Mouse (Mus musculus) hindbrain, embryonic 10.5 days (tissue): ENCODE measurements around the gene Ildr1. TPM values are rescaled to one million over a fixed set of nuclear protein-coding genes. Genes with fewer than 3 reads are reported as not detected.

ENCODE experiments used
- DNase-seq: peaks from one replicate; pipeline ENCODE4 v3.0.0-alpha.2; 2017; ENCODE audit warnings: low spot score
- H3K27ac ChIP-seq: fragments of 300-500 bp; sonication (generic); 2 replicates; pipeline ENCODE4 v1.5.1; 2016; ENCODE audit warnings: mild to moderate bottlenecking, moderate library complexity
- H3K27me3 ChIP-seq: fragments of 300-500 bp; sonication (generic); 2 replicates; pipeline ENCODE4 v1.6.1; 2016; ENCODE audit warnings: mild to moderate bottlenecking; ENCODE audit not compliant: poor library complexity, insufficient read depth, severe bottlenecking
- H3K36me3 ChIP-seq: fragments of 300-500 bp; sonication (generic); 2 replicates; pipeline ENCODE4 v1.6.1; 2016; ENCODE audit warnings: mild to moderate bottlenecking, moderate library complexity
- H3K4me1 ChIP-seq: fragments of 300-500 bp; sonication (generic); replicated peaks from 2 replicates; pipeline ENCODE4 v1.6.1; 2016; ENCODE audit warnings: mild to moderate bottlenecking
- H3K4me3 ChIP-seq: fragments of 300-500 bp; sonication (generic); 2 replicates; pipeline ENCODE4 v1.5.1; 2016; ENCODE audit warnings: mild to moderate bottlenecking, moderate library complexity
- H3K9me3 ChIP-seq: fragments of 300-500 bp; sonication (generic); 2 replicates; pipeline ENCODE4 v1.6.1; 2016; ENCODE audit warnings: mild to moderate bottlenecking, moderate library complexity
- whole genome bisulfite sequencing: fragments of 180-500 bp; shearing (Covaris S2); methylation state at CpG from one replicate; pipeline ENCODE4 v1.1.7; 2016; 5-methylcytosine and 5-hydroxymethylcytosine counted together
- polyA plus RNA-seq: library from polyadenylated mRNA; unstranded; fragments of >200 nt; fragmentation: Nextera tagmentation; extraction: Ambion mirVana; gene quantifications from 2 replicates; pipeline ENCODE4 v1.2.1, GENCODE M21; 2016

The Ildr1 gene
- polyA plus RNA-seq, 1 experiment from 2014 or later, result 0.41 TPM

- Histone ChIP-seq H3K4me1 (0 out of 2 replicates have a peak, but pooled peaks cover 4% of the 10 kb centered on the region), H3K27me3 (no peaks in the 10 kb centered on the region), H3K4me3 (no peak overlapping the region), H3K9me3 (no peaks in the 10 kb centered on the region), H3K36me3 (no peaks in the 10 kb centered on the region), H3K27ac (no peak overlapping the region)
- no peak for DNase-seq
- WGBS, result 86% methylated on average over 2 of the region's 2 CpGs
These were observed 17.0 kb downstream of the Ildr1 start for GRCm38 (mm10) chr16:36710794-36711193.

- Histone ChIP-seq H3K27me3 (no peaks in the 10 kb centered on the region), H3K4me3 (no peak overlapping the region), H3K36me3 (no peaks in the 10 kb centered on the region), H3K9me3 (no peaks in the 10 kb centered on the region), H3K4me1 (0 out of 2 replicates have a peak, but pooled peaks cover 4% of the 10 kb centered on the region), H3K27ac (no peak overlapping the region)
- 92% methylated on average over 12 of the region's 12 CpGs for WGBS
- no peak for DNase-seq
These were observed 18.0 kb downstream of the Ildr1 start for GRCm38 (mm10) chr16:36711760-36712159.

GRCm38 (mm10) chr16:36717481-36717880 is 23.7 kb downstream of the Ildr1 start:
- Histone ChIP-seq H3K27ac (no peak overlapping the region), H3K9me3 (no peaks in the 10 kb centered on the region), H3K4me1 (peaks cover 8% of the 10 kb centered on the region; the same call in 1 of the 2 replicates), H3K36me3 (no peaks in the 10 kb centered on the region), H3K27me3 (peaks cover 6% of the 10 kb centered on the region; the same call in 1 of the 2 replicates), H3K4me3 (no peak overlapping the region)
- no peak for DNase-seq
- 88% methylated on average over 4 of the region's 4 CpGs for WGBS

GRCm38 (mm10) chr16:36718637-36719036 is 24.9 kb downstream of the Ildr1 start:
- peaks cover 6% of the 10 kb centered on the region; the same call in 1 of the 2 replicates for H3K27me3 ChIP-seq
- H3K4me3 ChIP-seq, result no peak overlapping the region

GRCm38 (mm10) chr16:36720194-36721055 is 26.6 kb downstream of the Ildr1 start:
- Histone ChIP-seq H3K9me3 (no peaks in the 10 kb centered on the region), H3K36me3 (no peaks in the 10 kb centered on the region), H3K27me3 (peaks cover 6% of the 10 kb centered on the region; the same call in 1 of the 2 replicates), H3K4me1 (peaks cover 12% of the 10 kb centered on the region; the same call in 1 of the 2 replicates), H3K4me3 (no peak overlapping the region), H3K27ac (no peak overlapping the region)
- no peak for DNase-seq
- WGBS, result 66% methylated on average over 13 of the region's 13 CpGs

More at GRCm38 (mm10) chr16:36718637-36719036, 24.9 kb downstream of the Ildr1 start:
- no peaks in the 10 kb centered on the region for H3K9me3 ChIP-seq
- H3K27ac ChIP-seq, result no peak overlapping the region
- H3K4me1 ChIP-seq, result peaks cover 12% of the 10 kb centered on the region; the same call in 1 of the 2 replicates
- no peaks in the 10 kb centered on the region for H3K36me3 ChIP-seq
- DNase-seq, result no peak

GRCm38 (mm10) chr16:36722739-36723138 is 29.0 kb downstream of the Ildr1 start:
- 19% methylated on average over 4 of the region's 4 CpGs for WGBS
- no peak overlapping the region for H3K27ac ChIP-seq
- H3K36me3 ChIP-seq, result no peaks in the 10 kb centered on the region
- peaks cover 12% of the 10 kb centered on the region; the same call in 1 of the 2 replicates for H3K4me1 ChIP-seq
- peaks cover 6% of the 10 kb centered on the region; the same call in 1 of the 2 replicates for H3K27me3 ChIP-seq
- no peak overlapping the region for H3K4me3 ChIP-seq
- no peak for DNase-seq
- no peaks in the 10 kb centered on the region for H3K9me3 ChIP-seq

GRCm38 (mm10) chr16:36723880-36724443 is 30.2 kb downstream of the Ildr1 start:
- Histone ChIP-seq H3K27me3 (peaks cover 6% of the 10 kb centered on the region; the same call in 1 of the 2 replicates), H3K36me3 (no peaks in the 10 kb centered on the region), H3K9me3 (no peaks in the 10 kb centered on the region), H3K4me3 (no peak overlapping the region), H3K27ac (no peak overlapping the region), H3K4me1 (peaks cover 12% of the 10 kb centered on the region; the same call in 1 of the 2 replicates)
- no peak for DNase-seq
- WGBS, result 74% methylated on average over 3 of the region's 3 CpGs

GRCm38 (mm10) chr16:36728959-36729358 is 35.2 kb downstream of the Ildr1 start:
- Histone ChIP-seq H3K4me1 (no peaks in the 10 kb centered on the region), H3K9me3 (no peaks in the 10 kb centered on the region), H3K36me3 (no peaks in the 10 kb centered on the region), H3K4me3 (no peak overlapping the region), H3K27ac (no peak overlapping the region), H3K27me3 (no peaks in the 10 kb centered on the region)
- DNase-seq, result no peak
- 82% methylated on average over 2 of the region's 2 CpGs for WGBS

- H3K4me3 ChIP-seq, result no peak overlapping the region
- H3K36me3 ChIP-seq, result no peaks in the 10 kb centered on the region
- DNase-seq, result no peak
- H3K4me1 ChIP-seq, result no peaks in the 10 kb centered on the region
- H3K27me3 ChIP-seq, result no peaks in the 10 kb centered on the region
- H3K27ac ChIP-seq, result no peak overlapping the region
- H3K9me3 ChIP-seq, result no peaks in the 10 kb centered on the region
These were observed 38.8 kb downstream of the Ildr1 start for GRCm38 (mm10) chr16:36732572-36732971.

GRCm38 (mm10) chr16:36733827-36734226 is 40.0 kb downstream of the Ildr1 start:
- no peak overlapping the region for H3K27ac ChIP-seq
- WGBS, result 85% methylated on average over 1 of the region's 1 CpGs
- DNase-seq, result no peak
- no peaks in the 10 kb centered on the region for H3K4me1 ChIP-seq
- no peak overlapping the region for H3K4me3 ChIP-seq
- no peaks in the 10 kb centered on the region for H3K36me3 ChIP-seq
- no peaks in the 10 kb centered on the region for H3K27me3 ChIP-seq
- no peaks in the 10 kb centered on the region for H3K9me3 ChIP-seq

- H3K9me3 ChIP-seq, result no peaks in the 10 kb centered on the region
- no peak for DNase-seq
- no peaks in the 10 kb centered on the region for H3K27me3 ChIP-seq
- H3K4me1 ChIP-seq, result no peaks in the 10 kb centered on the region
- H3K4me3 ChIP-seq, result no peak overlapping the region
- no peak overlapping the region for H3K27ac ChIP-seq
- WGBS, result 90% methylated on average over 3 of the region's 3 CpGs
- H3K36me3 ChIP-seq, result no peaks in the 10 kb centered on the region
These were observed 41.6 kb downstream of the Ildr1 start for GRCm38 (mm10) chr16:36735421-36735820.

GRCm38 (mm10) chr16:36739404-36739930 is 45.7 kb downstream of the Ildr1 start:
- no peaks in the 10 kb centered on the region for H3K9me3 ChIP-seq
- no peaks in the 10 kb centered on the region for H3K36me3 ChIP-seq
- 65% methylated on average over 4 of the region's 4 CpGs for WGBS
- H3K27ac ChIP-seq, result no peak overlapping the region
- H3K4me3 ChIP-seq, result no peak overlapping the region
- H3K27me3 ChIP-seq, result no peaks in the 10 kb centered on the region
- DNase-seq, result no peak
- no peaks in the 10 kb centered on the region for H3K4me1 ChIP-seq

- H3K4me3 ChIP-seq, result no peak overlapping the region
- no peaks in the 10 kb centered on the region for H3K4me1 ChIP-seq
- no peaks in the 10 kb centered on the region for H3K9me3 ChIP-seq
- no peak for DNase-seq
- no peak overlapping the region for H3K27ac ChIP-seq
- no peaks in the 10 kb centered on the region for H3K36me3 ChIP-seq
- H3K27me3 ChIP-seq, result no peaks in the 10 kb centered on the region
- 86% methylated on average over 8 of the region's 8 CpGs for WGBS
These were observed 49.8 kb downstream of the Ildr1 start for GRCm38 (mm10) chr16:36743580-36743979.
